Mouse (Mus musculus): Measurements from ENCODE around the gene Itpa. TPM values are rescaled to one million over a fixed set of nuclear protein-coding genes. Genes with fewer than 3 reads are reported as not detected.

Gene Itpa
- polyA plus RNA-seq, 1 experiment from 2014 or later = 117 TPM

DNA sequence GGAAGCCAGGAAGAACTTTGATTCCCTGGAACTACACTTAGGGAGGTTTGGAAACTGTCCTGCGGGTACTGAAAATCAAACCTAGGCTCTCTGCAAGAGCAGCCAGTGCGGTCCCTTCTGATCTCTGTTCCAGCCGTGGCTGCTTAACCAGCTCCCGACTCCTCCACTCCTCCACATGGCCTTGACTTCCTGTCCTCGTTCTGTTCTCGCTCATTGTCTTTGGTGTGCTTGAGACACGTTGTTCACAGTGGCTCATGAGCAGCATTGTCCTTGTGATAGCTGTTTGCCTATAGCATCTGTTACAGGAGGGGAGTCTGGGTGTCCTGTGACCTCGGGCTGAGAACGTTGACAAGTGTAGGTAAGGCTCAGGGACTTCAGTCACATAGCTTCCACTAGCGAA lies 9.8 kb downstream of the Itpa start:
- H3K27ac ChIP-seq (ENCODE audit: low read depth, low read length) = no peak overlapping the region
- no peak for ATAC-seq (ENCODE audit: low read depth)
- no peak overlapping the region for H3K4me2 ChIP-seq (ENCODE audit: low read depth, low read length)
- no peaks in the 10 kb centered on the region for H3K4me1 ChIP-seq (ENCODE audit: control insufficient read depth, insufficient read depth, low read length)
- H3K9ac ChIP-seq (replicated peaks; ENCODE audit: low read depth, low read length) = no peak overlapping the region
- H3K9me3 ChIP-seq (ENCODE audit: control insufficient read depth, low read length) = no peaks in the 10 kb centered on the region; the same call in 1 of the 2 replicates
- WGBS = 90% methylated on average over 10 of the region's 10 CpGs
- H3K4me3 ChIP-seq (ENCODE audit: low read depth, low read length) = no peak overlapping the region
- H3K27me3 ChIP-seq (ENCODE audit: control insufficient read depth, insufficient read depth, low read length) = no peaks in the 10 kb centered on the region
- H3K36me3 ChIP-seq (ENCODE audit: control insufficient read depth, insufficient read depth, low read length) = peaks cover 77% of the 10 kb centered on the region

DNA sequence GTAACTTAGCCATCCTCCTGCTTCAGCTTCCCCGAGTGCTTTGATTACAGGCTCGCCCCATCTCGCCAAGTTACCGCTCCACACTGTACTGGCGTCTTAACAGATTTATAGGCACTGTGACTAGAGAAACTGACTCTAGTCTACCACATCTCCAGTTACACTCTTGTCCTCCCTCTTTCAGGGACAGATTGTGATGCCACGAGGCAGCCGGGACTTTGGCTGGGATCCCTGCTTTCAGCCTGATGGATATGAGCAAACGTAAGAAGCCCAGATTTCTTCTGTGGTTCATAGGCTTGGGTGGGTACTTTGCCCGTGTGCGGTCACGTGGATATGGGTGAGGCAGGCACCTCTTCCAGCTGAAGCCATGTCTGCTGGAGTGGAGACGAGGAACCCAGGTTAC lies 11.7 kb downstream of the Itpa start:
- Histone ChIP-seq H3K4me1 (ENCODE audit: control insufficient read depth, insufficient read depth, low read length) (no peaks in the 10 kb centered on the region), H3K27me3 (ENCODE audit: control insufficient read depth, insufficient read depth, low read length) (no peaks in the 10 kb centered on the region), H3K27ac (ENCODE audit: low read depth, low read length) (no peak overlapping the region), H3K36me3 (ENCODE audit: control insufficient read depth, insufficient read depth, low read length) (peaks cover 66% of the 10 kb centered on the region), H3K4me2 (ENCODE audit: low read depth, low read length) (no peak overlapping the region), H3K4me3 (ENCODE audit: low read depth, low read length) (no peak overlapping the region), H3K9ac (replicated peaks; ENCODE audit: low read depth, low read length) (no peak overlapping the region), H3K9me3 (ENCODE audit: control insufficient read depth, low read length) (no peaks in the 10 kb centered on the region)
- ATAC-seq (ENCODE audit: low read depth) = no peak
- WGBS = 97% methylated on average over 12 of the region's 12 CpGs

DNA sequence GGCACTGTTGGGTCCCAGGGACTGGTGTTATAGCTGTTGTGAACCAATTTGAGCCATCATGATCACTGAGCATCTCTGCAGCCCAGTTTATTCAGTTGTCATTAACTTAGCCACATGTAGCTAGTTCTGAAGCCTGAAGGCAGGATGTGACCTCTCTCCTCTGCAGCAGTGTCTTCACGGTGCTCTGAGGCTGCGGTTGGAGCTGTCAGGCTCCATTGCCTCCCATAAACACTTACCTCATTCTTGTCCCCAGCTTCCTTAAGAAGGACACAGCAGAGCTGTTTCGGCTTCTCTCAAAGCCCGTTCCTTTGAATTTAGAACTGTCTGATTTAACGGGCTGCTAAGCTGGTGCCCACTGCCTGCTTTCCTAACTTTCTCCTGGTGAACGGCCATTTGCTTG lies 12.5 kb downstream of the Itpa start:
- Histone ChIP-seq H3K4me3 (ENCODE audit: low read depth, low read length) (no peak overlapping the region), H3K27ac (ENCODE audit: low read depth, low read length) (no peak overlapping the region), H3K27me3 (ENCODE audit: control insufficient read depth, insufficient read depth, low read length) (no peaks in the 10 kb centered on the region), H3K9me3 (ENCODE audit: control insufficient read depth, low read length) (no peaks in the 10 kb centered on the region), H3K9ac (replicated peaks; ENCODE audit: low read depth, low read length) (no peak overlapping the region), H3K4me2 (ENCODE audit: low read depth, low read length) (no peak overlapping the region), H3K36me3 (ENCODE audit: control insufficient read depth, insufficient read depth, low read length) (peaks cover 60% of the 10 kb centered on the region), H3K4me1 (ENCODE audit: control insufficient read depth, insufficient read depth, low read length) (no peaks in the 10 kb centered on the region)
- no peak for ATAC-seq (ENCODE audit: low read depth)
- 89% methylated on average over 6 of the region's 6 CpGs for WGBS

DNA sequence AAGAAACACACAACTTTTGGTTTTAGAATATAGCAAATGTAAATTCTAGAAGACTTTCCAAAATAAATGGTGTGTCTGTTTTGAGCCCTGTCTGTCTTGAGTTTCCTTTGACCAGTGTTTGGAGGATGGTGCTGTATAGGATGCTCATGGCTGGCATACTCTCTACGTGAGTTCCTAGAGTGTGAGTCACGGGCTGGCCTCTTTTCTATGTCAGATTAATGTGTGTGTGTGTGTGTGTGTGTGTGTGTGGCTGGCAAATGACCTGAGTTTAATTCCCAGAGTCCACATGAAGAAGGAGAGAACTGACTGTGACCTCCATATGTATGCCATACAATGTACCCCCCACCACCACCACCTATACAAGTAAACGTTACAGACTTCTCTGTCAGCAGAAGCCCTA lies 14.1 kb downstream of the Itpa start:
- 89% methylated on average over 3 of the region's 3 CpGs for WGBS
- ATAC-seq (ENCODE audit: low read depth) = no peak
- Histone ChIP-seq H3K4me2 (ENCODE audit: low read depth, low read length) (no peak overlapping the region), H3K9ac (replicated peaks; ENCODE audit: low read depth, low read length) (no peak overlapping the region), H3K27me3 (ENCODE audit: control insufficient read depth, insufficient read depth, low read length) (no peaks in the 10 kb centered on the region), H3K36me3 (ENCODE audit: control insufficient read depth, insufficient read depth, low read length) (peaks cover 44% of the 10 kb centered on the region), H3K27ac (ENCODE audit: low read depth, low read length) (no peak overlapping the region), H3K4me1 (ENCODE audit: control insufficient read depth, insufficient read depth, low read length) (no peaks in the 10 kb centered on the region), H3K9me3 (ENCODE audit: control insufficient read depth, low read length) (no peaks in the 10 kb centered on the region), H3K4me3 (ENCODE audit: low read depth, low read length) (no peak overlapping the region)

DNA sequence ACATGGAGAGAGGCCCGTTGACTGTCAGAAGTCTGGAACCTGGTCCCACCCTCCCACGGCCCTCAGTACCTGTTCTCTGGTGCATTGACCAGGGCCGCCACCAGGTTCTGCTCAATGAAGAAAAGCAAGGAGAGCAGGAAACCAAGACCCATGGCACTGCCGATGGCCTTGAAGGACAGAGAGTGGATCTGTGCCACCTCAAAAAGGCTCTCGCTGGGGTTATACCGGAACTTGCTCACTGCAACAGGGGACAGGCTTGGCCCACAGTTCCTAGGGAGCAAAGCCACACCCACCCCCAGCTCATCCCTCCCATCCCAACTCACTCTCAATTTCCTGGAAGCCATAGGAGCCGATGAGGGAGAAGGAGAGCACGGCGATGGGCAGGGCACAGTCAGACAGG lies 18.0 kb downstream of the Itpa start:
- H3K9ac ChIP-seq (replicated peaks; ENCODE audit: low read depth, low read length) = no peak overlapping the region
- no peaks in the 10 kb centered on the region for H3K4me1 ChIP-seq (ENCODE audit: control insufficient read depth, insufficient read depth, low read length)
- H3K4me3 ChIP-seq (ENCODE audit: low read depth, low read length) = no peak overlapping the region
- no peak overlapping the region for H3K27ac ChIP-seq (ENCODE audit: low read depth, low read length)
- no peak overlapping the region for H3K4me2 ChIP-seq (ENCODE audit: low read depth, low read length)
- no peaks in the 10 kb centered on the region for H3K27me3 ChIP-seq (ENCODE audit: control insufficient read depth, insufficient read depth, low read length)
- no peak for ATAC-seq (ENCODE audit: low read depth)
- WGBS = 95% methylated on average over 9 of the region's 9 CpGs
- H3K36me3 ChIP-seq (ENCODE audit: control insufficient read depth, insufficient read depth, low read length) = peaks cover 6% of the 10 kb centered on the region
- H3K9me3 ChIP-seq (ENCODE audit: control insufficient read depth, low read length) = no peaks in the 10 kb centered on the region

DNA sequence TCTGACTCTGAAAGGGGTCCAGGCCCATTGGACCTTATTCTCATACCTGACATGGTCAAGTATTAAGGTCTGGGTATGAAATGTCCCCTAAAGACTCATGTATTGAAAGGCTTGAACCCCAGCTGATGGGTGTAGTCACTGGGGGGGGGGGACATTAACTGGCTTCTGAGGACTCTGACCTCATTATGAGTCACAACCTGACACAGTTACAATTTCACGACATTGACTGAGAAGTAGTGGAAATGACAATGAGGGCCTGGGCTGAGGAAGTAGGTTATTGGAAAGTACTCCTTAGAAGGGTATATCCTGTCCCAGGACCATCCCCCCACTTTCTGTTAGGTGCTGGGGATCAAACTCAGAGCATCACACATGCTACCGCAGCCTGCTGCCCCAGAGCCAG lies 21.6 kb downstream of the Itpa start:
- H3K27ac ChIP-seq (ENCODE audit: low read depth, low read length) = no peak overlapping the region
- H3K9me3 ChIP-seq (ENCODE audit: control insufficient read depth, low read length) = no peaks in the 10 kb centered on the region
- no peak for ATAC-seq (ENCODE audit: low read depth)
- H3K9ac ChIP-seq (replicated peaks; ENCODE audit: low read depth, low read length) = no peak overlapping the region
- no peaks in the 10 kb centered on the region for H3K27me3 ChIP-seq (ENCODE audit: control insufficient read depth, insufficient read depth, low read length)
- H3K4me1 ChIP-seq (ENCODE audit: control insufficient read depth, insufficient read depth, low read length) = no peaks in the 10 kb centered on the region
- H3K4me3 ChIP-seq (ENCODE audit: low read depth, low read length) = no peak overlapping the region
- H3K36me3 ChIP-seq (ENCODE audit: control insufficient read depth, insufficient read depth, low read length) = 0 out of 2 replicates have a peak, but pooled peaks cover 2% of the 10 kb centered on the region
- no peak overlapping the region for H3K4me2 ChIP-seq (ENCODE audit: low read depth, low read length)
- WGBS = 81% methylated on average over 2 of the region's 2 CpGs

DNA sequence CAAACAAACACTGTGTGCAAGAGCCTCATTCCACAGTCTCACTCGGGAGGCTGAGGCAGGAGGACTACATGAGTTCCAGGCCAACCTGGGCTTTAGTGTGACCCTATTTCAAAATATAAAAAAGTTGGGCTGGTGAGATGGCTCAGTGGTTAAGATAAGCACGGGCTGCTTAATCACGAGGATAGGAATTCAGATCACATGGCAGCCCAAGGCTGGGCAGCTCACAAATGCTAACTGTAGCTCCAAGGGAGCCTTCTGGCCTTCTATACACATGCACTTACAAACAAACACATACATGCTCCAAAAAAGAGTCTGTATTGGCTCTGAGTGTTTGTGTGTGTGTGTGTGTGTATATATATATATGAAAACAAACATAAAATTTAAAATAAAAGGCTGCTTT lies 26.2 kb downstream of the Itpa start:
- WGBS = 43% methylated on average over 3 of the region's 3 CpGs
- no peak for ATAC-seq (ENCODE audit: low read depth)
- H3K36me3 ChIP-seq (ENCODE audit: control insufficient read depth, insufficient read depth, low read length) = no peaks in the 10 kb centered on the region

DNA sequence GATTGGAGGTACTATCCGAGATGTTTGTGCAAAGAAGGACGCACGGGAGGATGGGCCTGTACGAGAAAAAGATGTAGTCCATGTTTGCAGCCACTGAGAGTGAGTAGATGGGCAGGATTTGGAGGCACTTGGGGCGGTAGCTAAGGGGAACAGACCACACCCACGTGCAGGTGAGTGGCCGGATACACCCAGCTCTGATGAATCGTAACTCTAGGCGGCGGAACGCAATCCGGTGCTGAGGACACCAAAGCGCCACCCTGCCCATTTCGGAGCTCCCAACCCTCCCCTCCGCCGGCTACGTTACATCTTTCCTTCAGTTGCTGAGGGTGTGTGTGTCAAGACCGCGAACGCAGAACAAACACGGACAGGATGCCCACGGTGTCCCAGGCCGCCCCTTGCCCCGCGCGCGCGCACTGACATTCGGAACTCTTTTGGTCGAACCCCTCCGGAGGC lies 29.3 kb downstream of the Itpa start:
- ATAC-seq (ENCODE audit: low read depth) = peak; percentile 26
- peaks cover 24% of the 10 kb centered on the region for H3K27me3 ChIP-seq (ENCODE audit: control insufficient read depth, insufficient read depth, low read length)
- peaks cover 16% of the 10 kb centered on the region; the same call in 1 of the 2 replicates for H3K4me1 ChIP-seq (ENCODE audit: control insufficient read depth, insufficient read depth, low read length)
- H3K4me2 ChIP-seq (ENCODE audit: low read depth, low read length) = peak overlapping the region; percentile 97
- 2% methylated on average over 31 of the region's 31 CpGs for WGBS
- peak overlapping the region; percentile 50 for H3K9ac ChIP-seq (replicated peaks; ENCODE audit: low read depth, low read length)
- H3K9me3 ChIP-seq (ENCODE audit: control insufficient read depth, low read length) = no peaks in the 10 kb centered on the region
- no peaks in the 10 kb centered on the region for H3K36me3 ChIP-seq (ENCODE audit: control insufficient read depth, insufficient read depth, low read length)
- no peak overlapping the region for H3K27ac ChIP-seq (ENCODE audit: low read depth, low read length)
- H3K4me3 ChIP-seq (ENCODE audit: low read depth, low read length) = peak overlapping the region; percentile 45

More for the DNA sequence above, 26.2 kb downstream of the Itpa start:
- H3K4me3 ChIP-seq (ENCODE audit: low read depth, low read length) = no peak overlapping the region
- peaks cover 22% of the 10 kb centered on the region for H3K27me3 ChIP-seq (ENCODE audit: control insufficient read depth, insufficient read depth, low read length)
- no peaks in the 10 kb centered on the region for H3K9me3 ChIP-seq (ENCODE audit: control insufficient read depth, low read length)
- H3K27ac ChIP-seq (ENCODE audit: low read depth, low read length) = no peak overlapping the region
- no peak overlapping the region for H3K9ac ChIP-seq (replicated peaks; ENCODE audit: low read depth, low read length)
- no peak overlapping the region for H3K4me2 ChIP-seq (ENCODE audit: low read depth, low read length)
- peaks cover 16% of the 10 kb centered on the region; the same call in 1 of the 2 replicates for H3K4me1 ChIP-seq (ENCODE audit: control insufficient read depth, insufficient read depth, low read length)

DNA sequence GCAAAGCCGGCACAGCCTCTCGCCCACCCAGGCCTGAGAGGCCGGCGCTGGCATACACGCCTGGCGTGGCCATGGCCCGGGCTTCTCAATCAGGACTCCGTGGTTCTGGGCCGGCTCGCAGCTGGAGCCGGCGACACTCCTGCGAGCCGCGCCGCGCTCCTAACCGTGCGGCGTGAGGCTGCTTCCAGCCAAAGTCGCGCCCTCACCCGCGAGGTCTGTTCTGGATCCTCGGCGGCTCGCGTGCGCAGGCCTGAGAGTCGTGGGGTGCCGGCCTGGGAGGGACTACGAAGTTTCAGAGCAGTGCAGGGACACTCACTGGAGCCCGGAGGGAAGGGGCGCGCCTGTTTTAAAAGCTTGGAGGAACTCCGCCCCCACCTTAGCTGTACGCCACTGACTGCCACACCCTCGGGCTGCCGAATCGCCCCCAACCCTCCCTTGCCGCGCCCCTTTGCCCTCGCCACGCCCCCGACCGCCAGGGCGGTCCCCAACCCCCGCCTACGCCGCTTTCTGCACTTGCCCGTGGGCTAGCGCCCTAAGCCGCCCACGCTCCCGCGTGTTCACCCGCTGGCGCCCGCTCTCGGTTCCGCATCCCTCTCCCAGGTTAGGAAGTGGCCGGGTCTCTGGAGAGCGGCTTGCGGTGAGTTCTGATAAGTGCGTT lies 29.9 kb downstream of the Itpa start, which contains the start of gene Slc4a11:
TSS of gene Slc4a11 (minus strand) at position 367 of the 658 bp plus-strand sequence.
- H3K27me3 ChIP-seq (ENCODE audit: control insufficient read depth, insufficient read depth, low read length) = peaks cover 24% of the 10 kb centered on the region
- H3K27ac ChIP-seq (ENCODE audit: low read depth, low read length) = no peak within 1 kb of the TSS
- WGBS = under 1% methylated on average over 65 of the region's 65 CpGs

More for the DNA sequence above, 29.9 kb downstream of the Itpa start, which contains the start of gene Slc4a11:
- ATAC-seq (ENCODE audit: low read depth) = peak; percentile 67
- peak within 1 kb of the TSS; percentile 45 for H3K4me3 ChIP-seq (ENCODE audit: low read depth, low read length)
- no peaks in the 10 kb centered on the region for H3K36me3 ChIP-seq (ENCODE audit: control insufficient read depth, insufficient read depth, low read length)
- H3K9me3 ChIP-seq (ENCODE audit: control insufficient read depth, low read length) = no peaks in the 10 kb centered on the region
- peak within 1 kb of the TSS; percentile 50 for H3K9ac ChIP-seq (replicated peaks; ENCODE audit: low read depth, low read length)
- H3K4me1 ChIP-seq (ENCODE audit: control insufficient read depth, insufficient read depth, low read length) = peaks cover 16% of the 10 kb centered on the region; the same call in 1 of the 2 replicates
- peak within 1 kb of the TSS; percentile 97 for H3K4me2 ChIP-seq (ENCODE audit: low read depth, low read length)

All from neural tube, embryonic 14.5 days (tissue).